Mouse (Mus musculus) adrenal gland, adult 10 weeks (tissue): Measurements from ENCODE around the gene Gm2004. TPM values are rescaled to one million over a fixed set of nuclear protein-coding genes. Genes with fewer than 3 reads are reported as not detected.

Experiments used
- polyA plus RNA-seq: library from polyadenylated mRNA; stranded (reverse); fragments of 350-450 nt; fragmentation: Illumina TruSeq; extraction: RNeasy Lipid Tissue Mini Kit (QIAGEN cat#74804); gene quantifications from one replicate; pipeline ENCODE4 v1.2.3, GENCODE M21; 2014; ENCODE audit warnings: low read depth, low replicate concordance

Gene Gm2004
- 18.7 TPM for polyA plus RNA-seq

DNA sequence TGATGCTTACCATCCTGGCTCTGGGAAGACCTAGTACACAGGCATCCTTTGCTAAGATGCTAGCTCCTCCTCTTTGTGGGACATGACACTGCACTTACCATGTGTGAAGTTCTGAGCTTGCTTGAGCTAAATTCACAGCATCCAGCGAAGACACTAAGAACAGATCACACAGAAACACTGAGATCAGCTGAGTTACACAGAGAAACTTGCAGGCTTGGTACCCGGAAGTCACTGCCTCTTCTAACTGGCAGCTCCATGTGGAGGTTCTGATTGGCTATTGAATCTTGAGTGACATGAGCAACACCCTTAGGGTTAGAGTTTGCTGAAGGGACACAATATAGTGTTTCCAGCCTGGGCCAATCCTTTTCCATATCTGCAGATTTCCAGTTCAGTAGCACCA, at the start of gene Gm2004:
Gene Gm2004, minus strand, starts transcription at position 101 of the 400 bp plus-strand sequence.

Other genes starting within 250 kb of the Gm2004 start
- 84.0 TPM for gene Zfp966, start 218.7 kb downstream of the Gm2004 start, polyA plus RNA-seq
- gene Gm2026, start 184.5 kb downstream of the Gm2004 start, polyA plus RNA-seq: 99.0 TPM
- 61.8 TPM for gene 2210418O10Rik, start 76.7 kb upstream of the Gm2004 start, polyA plus RNA-seq
- not detected for gene Gm11009, start 169.7 kb upstream of the Gm2004 start, polyA plus RNA-seq